Mouse (Mus musculus): ENCODE data around the gene Ckb. TPM values are rescaled to one million over a fixed set of nuclear protein-coding genes. Genes with fewer than 3 reads are reported as not detected.
"Not testable (repeated sequence)": the region's sequence is repeated elsewhere in the genome, so short reads cannot be mapped to it uniquely, and the experiment has no call there.

Ckb gene
- 128 and 135 TPM in 2 replicates for polyA plus RNA-seq (2015; fragmentation: Nextera tagmentation; extraction: Ambion mirVana)

DNA sequence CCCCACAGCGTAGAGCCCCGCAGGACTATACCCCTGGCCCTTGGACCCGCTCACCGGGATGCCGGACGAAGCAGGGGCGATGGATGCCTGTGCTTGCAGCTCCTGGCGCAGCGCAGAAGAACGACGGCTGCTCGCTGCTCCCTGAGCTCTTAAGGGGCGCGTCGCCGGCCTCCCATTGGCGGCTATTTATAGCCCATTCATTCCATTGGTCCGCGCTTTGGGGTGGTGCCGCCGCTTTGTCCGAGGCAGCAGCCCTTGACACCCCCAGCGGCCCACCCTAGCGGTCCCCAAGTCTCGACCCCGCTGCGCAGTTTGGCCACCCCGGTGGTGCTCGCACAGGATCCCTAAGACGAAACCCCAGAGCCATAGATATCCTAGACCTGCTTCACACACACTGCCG is at the start of gene Ckb:
Ckb (minus strand) TSS at position 163 of the 400 bp plus-strand sequence.
- under 1% methylated on average over 31 of the region's 31 CpGs for WGBS
- no peak within 1 kb of the TSS for H3K27ac ChIP-seq
- H3K36me3 ChIP-seq = no peaks in the 10 kb centered on the region

DNA sequence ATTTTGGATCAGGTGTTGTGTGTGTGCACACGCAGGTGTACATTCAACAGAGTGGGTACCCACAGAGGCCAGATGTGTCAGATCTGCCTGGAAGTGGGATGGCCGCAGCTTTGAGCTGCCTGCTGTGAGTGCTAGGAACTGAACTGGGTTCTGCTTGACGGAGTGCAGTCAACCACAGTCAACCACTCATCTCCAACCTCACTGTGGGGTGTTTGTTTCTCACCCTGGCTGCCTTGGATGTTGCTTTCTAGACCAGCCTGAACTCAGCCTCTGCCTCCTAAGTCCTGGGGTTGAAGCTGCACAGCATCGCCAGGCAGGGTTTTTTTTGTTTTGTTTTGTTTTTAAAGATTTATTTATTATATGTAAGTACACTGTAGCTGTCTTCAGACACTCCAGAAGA is 48.1 kb upstream of the Ckb start:
- ATAC-seq (ENCODE audit: low FRiP score, low read depth) = no peak
- Histone ChIP-seq H3K4me3 (no peak overlapping the region), H3K27ac (no peak overlapping the region), H3K4me1 (0 out of 2 replicates have a peak, but pooled peaks cover 3% of the 10 kb centered on the region), H3K27me3 (no peaks in the 10 kb centered on the region), H3K9ac (no peak overlapping the region), H3K9me3 (no peaks in the 10 kb centered on the region), H3K4me2 (replicated peaks) (no peak overlapping the region), H3K36me3 (peaks cover 25% of the 10 kb centered on the region)
- 84% methylated on average over 4 of the region's 4 CpGs for WGBS

More for the DNA sequence above, at the start of gene Ckb:
- peak within 1 kb of the TSS; percentile 98 for H3K4me2 ChIP-seq (replicated peaks)
- H3K4me1 ChIP-seq = peaks cover 40% of the 10 kb centered on the region
- H3K4me3 ChIP-seq = peak within 1 kb of the TSS; percentile 59
- peak; percentile 42 for ATAC-seq (ENCODE audit: low FRiP score, low read depth)
- no peaks in the 10 kb centered on the region for H3K9me3 ChIP-seq
- H3K9ac ChIP-seq = peak within 1 kb of the TSS; percentile 69
- H3K27me3 ChIP-seq = peaks cover 69% of the 10 kb centered on the region

DNA sequence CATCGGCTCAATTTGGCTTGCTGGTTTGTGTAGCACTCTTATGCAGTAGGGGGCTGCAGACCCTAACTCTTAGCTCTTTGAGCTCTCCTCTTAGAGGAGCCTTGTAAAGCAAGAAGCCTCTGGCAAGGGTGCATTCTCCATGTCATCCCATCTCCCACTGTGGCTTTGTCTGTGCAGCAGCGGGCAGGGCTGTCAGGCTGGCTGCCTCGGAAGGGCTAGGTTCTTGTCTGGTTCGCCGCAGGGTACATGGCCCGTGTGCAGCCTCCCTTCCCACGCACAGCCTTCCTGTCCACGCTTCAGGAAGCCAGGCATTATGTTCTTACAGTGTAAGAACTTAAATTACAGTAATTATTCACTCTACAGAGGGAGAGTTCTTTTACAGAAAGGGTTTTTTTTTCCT is 46.5 kb upstream of the Ckb start:
- Histone ChIP-seq H3K4me1 (peaks cover 16% of the 10 kb centered on the region), H3K36me3 (peaks cover 9% of the 10 kb centered on the region), H3K4me3 (no peak overlapping the region), H3K27me3 (no peaks in the 10 kb centered on the region), H3K9ac (peak overlapping the region; percentile 3; the same call in 1 of the 2 replicates), H3K9me3 (no peaks in the 10 kb centered on the region), H3K27ac (no peak overlapping the region), H3K4me2 (replicated peaks) (no peak overlapping the region)
- no peak for ATAC-seq (ENCODE audit: low FRiP score, low read depth)
- 64% methylated on average over 8 of the region's 8 CpGs for WGBS

DNA sequence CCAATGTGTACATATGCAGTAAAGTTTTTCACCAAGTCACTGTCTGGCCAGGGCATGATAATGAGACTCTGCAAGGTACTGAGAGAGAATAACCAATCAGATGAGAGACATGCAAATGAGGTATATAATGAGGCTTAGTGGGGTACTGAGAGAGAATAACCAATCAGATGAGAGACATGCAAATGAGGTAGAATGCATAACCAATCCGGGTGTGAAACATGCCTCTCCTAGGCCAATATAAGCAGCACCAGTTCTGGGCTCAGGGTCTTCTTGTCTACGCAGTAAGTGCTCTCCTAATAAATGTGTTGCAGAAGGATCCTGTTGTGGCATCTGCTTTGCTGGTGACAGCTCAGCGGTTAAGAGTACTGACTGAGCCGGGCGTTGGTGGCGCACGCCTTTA is 44.4 kb upstream of the Ckb start:
- no peak overlapping the region for H3K9ac ChIP-seq
- 97% methylated on average over 7 of the region's 7 CpGs for WGBS
- no peak for ATAC-seq (ENCODE audit: low FRiP score, low read depth)

DNA sequence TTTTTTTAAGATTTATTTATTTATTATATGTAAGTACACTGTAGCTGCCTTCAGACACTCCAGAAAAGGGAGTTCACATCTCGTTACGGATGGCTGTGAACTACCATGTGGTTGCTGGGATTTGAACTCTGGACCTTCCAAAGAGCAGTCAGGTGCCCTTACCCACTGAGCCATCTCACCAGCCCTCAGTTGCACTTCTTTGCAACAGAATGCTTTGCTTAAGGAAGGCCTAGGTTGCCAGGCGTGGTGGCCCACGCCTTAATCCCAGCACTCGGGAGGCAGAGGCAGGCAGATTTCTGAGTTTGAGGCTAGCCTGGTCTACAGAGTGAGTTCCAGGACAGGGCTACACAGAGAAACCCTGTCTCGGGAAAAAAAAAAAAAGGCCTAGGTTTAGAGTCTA is 41.7 kb upstream of the Ckb start:
- not testable (repeated sequence) for ATAC-seq (ENCODE audit: low FRiP score, low read depth); H3K27me3 ChIP-seq; H3K9me3 ChIP-seq; H3K27ac ChIP-seq
- Histone ChIP-seq H3K4me1 (peaks cover 26% of the 10 kb centered on the region), H3K4me2 (replicated peaks) (peak overlapping the region; percentile 85), H3K9ac (peak overlapping the region; percentile 98; the same call in 1 of the 2 replicates), H3K4me3 (peak overlapping the region; percentile 100), H3K36me3 (peaks cover 30% of the 10 kb centered on the region)
- 80% methylated on average over 6 of the region's 6 CpGs for WGBS

More for the DNA sequence above, 44.4 kb upstream of the Ckb start:
- no peaks in the 10 kb centered on the region for H3K27me3 ChIP-seq
- peaks cover 5% of the 10 kb centered on the region for H3K36me3 ChIP-seq
- no peak overlapping the region for H3K4me2 ChIP-seq (replicated peaks)
- H3K4me1 ChIP-seq = peaks cover 23% of the 10 kb centered on the region
- no peaks in the 10 kb centered on the region for H3K9me3 ChIP-seq
- no peak overlapping the region for H3K4me3 ChIP-seq
- no peak overlapping the region for H3K27ac ChIP-seq

DNA sequence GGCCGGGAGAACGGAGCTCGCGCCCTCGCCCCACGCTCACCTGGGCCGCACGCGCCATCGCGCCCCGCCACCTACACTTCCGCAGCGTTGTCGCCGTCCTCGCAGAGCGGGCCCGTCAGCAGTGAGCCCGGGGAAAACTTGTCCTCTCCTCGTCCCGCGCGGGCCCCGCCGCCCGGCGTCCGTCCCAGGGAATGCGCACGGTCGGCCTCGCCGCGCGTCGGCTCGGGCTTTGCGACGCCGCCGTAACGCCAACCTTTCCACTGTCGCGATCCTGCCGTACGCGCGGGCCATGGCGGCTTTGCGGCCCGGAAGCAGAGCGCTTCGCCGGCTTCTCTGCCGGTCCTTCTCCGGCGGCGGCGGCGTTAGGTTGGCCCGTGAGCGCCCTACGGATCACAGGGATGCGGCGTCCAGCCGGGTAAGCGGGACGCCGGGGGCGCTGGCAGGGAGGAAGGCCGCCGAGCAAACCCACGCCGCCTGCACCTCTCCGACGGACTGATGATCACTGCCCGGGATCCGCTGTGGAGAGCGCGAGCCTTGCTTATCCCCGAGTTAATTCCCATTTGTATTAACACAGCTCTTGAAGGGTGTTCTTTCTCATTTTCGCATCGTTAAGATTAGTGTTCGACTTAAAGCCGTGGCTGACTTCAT is 41.0 kb upstream of the Ckb start, which contains the start of the genes Bag5 and Apopt1:
Bag5 (minus strand) TSS at position 254 of the 648 bp plus-strand sequence.
Apopt1 (plus strand) TSS at position 258 of the 648 bp plus-strand sequence.
- H3K36me3 ChIP-seq = peaks cover 37% of the 10 kb centered on the region
- peak within 1 kb of the TSS; percentile 100 for H3K4me3 ChIP-seq
- peak within 1 kb of the TSS; percentile 85 for H3K4me2 ChIP-seq (replicated peaks)
- H3K27ac ChIP-seq = peak within 1 kb of the TSS; percentile 78
- peak; percentile 93 for ATAC-seq (ENCODE audit: low FRiP score, low read depth)
- H3K4me1 ChIP-seq = peaks cover 22% of the 10 kb centered on the region
- H3K27me3 ChIP-seq = no peaks in the 10 kb centered on the region
- WGBS = under 1% methylated on average over 70 of the region's 86 CpGs
- peak within 1 kb of the TSS; percentile 98 for H3K9ac ChIP-seq
- H3K9me3 ChIP-seq = no peaks in the 10 kb centered on the region

DNA sequence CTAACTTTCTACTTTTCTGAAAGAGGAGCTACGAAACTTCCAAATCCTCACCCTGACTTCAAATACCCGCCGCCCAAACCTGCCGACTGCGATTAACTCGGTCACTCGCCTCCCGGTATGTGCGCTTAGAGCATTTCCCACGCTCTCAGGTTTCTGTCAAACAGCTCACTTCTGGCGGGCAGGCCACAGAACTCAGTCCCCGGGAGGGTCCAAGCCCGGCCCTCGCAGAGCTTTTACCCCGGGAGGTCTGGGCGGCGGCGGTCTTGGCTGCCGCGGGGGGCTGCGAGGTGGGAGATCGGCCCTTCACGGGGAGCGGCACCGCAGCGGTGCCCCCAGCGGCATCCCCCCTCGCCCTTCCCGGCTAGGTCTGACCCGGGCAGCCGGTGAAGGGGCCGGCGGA is 40.3 kb upstream of the Ckb start:
- no peaks in the 10 kb centered on the region for H3K27me3 ChIP-seq
- peak; percentile 55 for ATAC-seq (ENCODE audit: low FRiP score, low read depth)
- H3K9me3 ChIP-seq = no peaks in the 10 kb centered on the region
- H3K36me3 ChIP-seq = peaks cover 44% of the 10 kb centered on the region
- peak overlapping the region; percentile 85 for H3K4me2 ChIP-seq (replicated peaks)
- peak overlapping the region; percentile 98 for H3K9ac ChIP-seq
- under 1% methylated on average over 33 of the region's 33 CpGs for WGBS
- H3K4me3 ChIP-seq = peak overlapping the region; percentile 100
- H3K27ac ChIP-seq = peak overlapping the region; percentile 78
- H3K4me1 ChIP-seq = peaks cover 22% of the 10 kb centered on the region

DNA sequence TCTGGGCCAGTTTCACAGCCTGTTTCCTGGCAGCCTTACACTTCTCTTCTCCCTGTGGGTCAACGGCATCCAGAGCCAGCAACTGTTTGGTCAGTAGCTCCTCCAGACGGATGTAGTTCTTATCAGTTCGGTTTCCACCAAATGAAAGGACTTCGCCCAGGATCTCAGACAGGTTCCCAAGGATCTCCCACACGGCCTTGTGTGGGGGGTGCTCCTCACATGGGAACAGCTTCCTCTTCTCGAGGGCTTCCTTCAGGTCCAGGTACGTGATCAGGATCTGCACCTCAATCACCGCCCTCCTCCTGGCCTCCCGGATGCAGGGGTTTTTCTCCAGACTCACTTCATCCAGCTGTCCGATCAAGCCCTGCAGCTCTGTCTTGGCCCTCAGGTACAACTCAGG is 38.0 kb upstream of the Ckb start:
- 88% methylated on average over 10 of the region's 10 CpGs for WGBS

DNA sequence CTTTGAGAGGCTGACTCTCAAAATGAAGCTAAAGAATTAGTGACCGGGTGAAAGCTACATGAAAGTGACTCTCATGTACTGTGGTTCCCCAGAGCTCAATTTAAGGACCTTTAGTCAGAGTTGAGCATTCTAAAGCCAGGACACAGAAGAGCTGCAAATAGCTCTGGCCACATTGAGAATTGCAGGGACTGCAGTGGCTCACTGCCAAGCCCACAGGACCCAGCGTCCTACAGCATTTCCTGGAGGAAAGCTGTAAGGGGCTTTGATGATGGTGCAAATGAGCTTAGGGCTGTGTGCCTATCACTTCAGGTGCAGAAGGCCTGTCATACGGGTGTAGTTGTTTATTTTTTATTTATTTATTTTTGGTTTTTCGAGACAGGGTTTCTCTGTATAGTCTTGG is 36.0 kb upstream of the Ckb start:
- no peak overlapping the region for H3K4me3 ChIP-seq
- H3K9ac ChIP-seq = no peak overlapping the region
- no peaks in the 10 kb centered on the region for H3K27me3 ChIP-seq
- 74% methylated on average over 4 of the region's 4 CpGs for WGBS
- peaks cover 39% of the 10 kb centered on the region for H3K36me3 ChIP-seq
- H3K4me2 ChIP-seq (replicated peaks) = no peak overlapping the region
- no peak overlapping the region for H3K27ac ChIP-seq
- ATAC-seq (ENCODE audit: low FRiP score, low read depth) = no peak
- no peaks in the 10 kb centered on the region for H3K9me3 ChIP-seq
- H3K4me1 ChIP-seq = peaks cover 19% of the 10 kb centered on the region

More for the DNA sequence above, 38.0 kb upstream of the Ckb start:
- no peaks in the 10 kb centered on the region for H3K9me3 ChIP-seq
- no peak overlapping the region for H3K9ac ChIP-seq
- peaks cover 26% of the 10 kb centered on the region for H3K4me1 ChIP-seq
- no peak overlapping the region for H3K4me3 ChIP-seq
- H3K36me3 ChIP-seq = peaks cover 39% of the 10 kb centered on the region
- no peak for ATAC-seq (ENCODE audit: low FRiP score, low read depth)
- no peak overlapping the region for H3K4me2 ChIP-seq (replicated peaks)
- H3K27ac ChIP-seq = no peak overlapping the region
- H3K27me3 ChIP-seq = no peaks in the 10 kb centered on the region

DNA sequence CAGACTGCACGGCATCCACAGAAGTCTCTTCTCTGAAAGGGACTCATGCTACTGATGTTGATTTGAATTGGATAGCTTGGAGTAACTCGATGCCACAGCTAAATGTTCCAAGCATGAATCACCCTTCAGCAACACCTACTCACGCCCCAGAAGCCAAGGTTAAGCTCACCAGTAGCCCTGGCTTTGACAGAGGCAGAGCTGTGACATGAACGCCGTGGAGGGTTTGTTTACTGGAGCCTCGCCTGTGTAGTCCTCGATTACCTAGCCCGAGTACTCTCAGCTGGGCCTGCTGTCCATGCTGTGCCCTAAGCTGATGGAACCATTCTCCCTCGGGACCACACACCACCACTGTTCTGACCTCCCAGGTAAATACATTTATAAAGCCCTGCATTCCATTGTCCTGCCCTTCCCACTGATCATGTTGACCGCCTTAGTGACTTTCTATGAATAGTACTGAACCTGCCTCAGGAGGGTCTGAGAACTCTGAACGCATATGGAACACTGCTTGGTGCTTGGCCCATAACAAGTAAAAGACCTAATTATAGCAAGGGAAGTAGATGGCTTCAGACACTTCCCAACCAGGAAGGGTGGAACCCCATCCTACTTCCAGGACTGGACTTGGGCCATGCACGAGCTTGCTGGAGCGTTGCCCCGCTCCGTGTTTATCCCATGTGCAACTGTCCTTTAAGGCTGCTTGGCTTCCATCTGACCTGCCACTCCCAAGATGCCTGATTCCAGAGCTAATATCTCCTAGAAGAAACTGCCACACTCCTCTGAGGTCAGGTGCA is 33.2 kb upstream of the Ckb start:
- ATAC-seq (ENCODE audit: low FRiP score, low read depth) = no peak
- Histone ChIP-seq H3K4me3 (no peak overlapping the region), H3K9ac (peak overlapping the region; percentile 43), H3K36me3 (peaks cover 30% of the 10 kb centered on the region), H3K4me1 (peaks cover 9% of the 10 kb centered on the region), H3K4me2 (replicated peaks) (no peak overlapping the region), H3K27ac (peak overlapping the region; percentile 15; the same call in 1 of the 2 replicates), H3K27me3 (no peaks in the 10 kb centered on the region), H3K9me3 (no peaks in the 10 kb centered on the region)
- WGBS = 63% methylated on average over 15 of the region's 15 CpGs

DNA sequence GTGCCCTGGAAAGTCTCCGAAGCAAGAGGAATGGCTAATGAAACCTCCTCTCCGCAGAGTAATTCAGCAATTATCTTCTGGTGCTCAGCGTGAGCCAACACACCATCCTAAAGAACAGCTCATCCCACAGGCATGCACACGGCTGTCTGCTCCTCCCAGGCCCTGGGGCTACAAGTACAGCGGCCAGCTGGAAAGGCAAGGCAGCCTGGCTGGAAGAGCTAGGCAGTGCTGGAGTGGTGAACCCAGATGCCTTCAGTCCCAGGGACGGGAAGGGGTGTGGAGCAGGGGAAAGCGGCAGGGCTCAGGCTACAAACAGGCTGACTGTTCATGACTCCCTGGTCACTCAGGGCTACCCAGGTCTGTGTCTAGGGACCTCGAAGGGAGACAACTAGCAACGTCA is 32.5 kb upstream of the Ckb start:
- 50% methylated on average over 9 of the region's 9 CpGs for WGBS
- H3K4me3 ChIP-seq = no peak overlapping the region
- no peaks in the 10 kb centered on the region for H3K27me3 ChIP-seq
- peak overlapping the region; percentile 15; the same call in 1 of the 2 replicates for H3K27ac ChIP-seq
- H3K4me1 ChIP-seq = peaks cover 9% of the 10 kb centered on the region
- 0 out of 2 replicates have a peak overlapping the region, but pooled peaks have one; percentile 0 for H3K4me2 ChIP-seq (replicated peaks)
- H3K36me3 ChIP-seq = peaks cover 22% of the 10 kb centered on the region
- 0 out of 2 replicates have a peak overlapping the region, but pooled peaks have one; percentile 31 for H3K9ac ChIP-seq
- H3K9me3 ChIP-seq = no peaks in the 10 kb centered on the region
- ATAC-seq (ENCODE audit: low FRiP score, low read depth) = 0 out of 2 replicates have a peak, but pooled peaks have one; percentile 29

DNA sequence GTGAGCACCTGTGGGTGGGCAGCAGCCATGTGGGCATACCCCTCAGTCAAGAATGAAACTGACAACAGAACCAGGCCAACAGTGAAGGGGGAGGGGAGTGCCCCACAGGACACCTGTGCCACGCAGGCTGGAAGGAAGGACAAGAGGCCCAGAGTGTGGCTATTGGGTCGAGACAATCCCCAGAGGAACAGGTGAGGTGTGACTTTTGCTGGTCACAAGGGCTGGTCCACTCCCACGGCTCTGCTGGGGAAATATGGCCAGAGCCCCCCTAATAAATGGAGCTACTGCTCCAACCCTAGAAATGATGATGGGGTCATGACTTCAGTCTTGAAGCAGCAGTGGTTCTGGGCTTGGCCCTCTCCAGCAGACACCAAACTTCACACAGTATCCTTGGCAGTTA is 31.2 kb upstream of the Ckb start:
- 60% methylated on average over 3 of the region's 3 CpGs for WGBS
- H3K36me3 ChIP-seq = peaks cover 9% of the 10 kb centered on the region
- H3K27ac ChIP-seq = no peak overlapping the region
- no peak overlapping the region for H3K9ac ChIP-seq
- no peaks in the 10 kb centered on the region for H3K9me3 ChIP-seq
- no peak for ATAC-seq (ENCODE audit: low FRiP score, low read depth)
- H3K4me1 ChIP-seq = peaks cover 9% of the 10 kb centered on the region
- no peak overlapping the region for H3K4me2 ChIP-seq (replicated peaks)
- no peak overlapping the region for H3K4me3 ChIP-seq
- H3K27me3 ChIP-seq = no peaks in the 10 kb centered on the region

Data from limb, embryonic 13.5 days (tissue).